Mouse (Mus musculus) lung, embryonic 15.5 days (tissue): ENCODE measurements at regions not wholly inside any gene's neighbourhood (a gene's known extent, or its start where the extent isn't known, plus 50 kb on each side); places are given as distances from the start of the nearest gene placed in this dataset.
"Not testable (repeated sequence)": the region's sequence is repeated elsewhere in the genome, so short reads cannot be mapped to it uniquely, and the experiment has no call there.

ENCODE experiments used
- ATAC-seq: fragments of 200-750 bp; cut with Nextera tagmentation; 2 replicates; pipeline ENCODE4 v1.8.0; 2017; ENCODE audit warnings: moderate number of reproducible peaks, borderline replicate concordance; ENCODE audit not compliant: low FRiP score, low TSS enrichment; ENCODE audit errors: extremely low read depth
- H3K27ac ChIP-seq: fragments of 300-500 bp; sonication (generic); 2 replicates; pipeline ENCODE4 v1.5.1; 2015; ENCODE audit warnings: moderate library complexity, mild to moderate bottlenecking, inconsistent platforms
- H3K27me3 ChIP-seq: fragments of 300-500 bp; sonication (generic); 2 replicates; pipeline ENCODE4 v1.6.1; 2015; ENCODE audit warnings: inconsistent platforms
- H3K36me3 ChIP-seq: fragments of 300-500 bp; sonication (generic); 2 replicates; pipeline ENCODE4 v1.6.1; 2015; ENCODE audit warnings: inconsistent platforms
- H3K4me1 ChIP-seq: fragments of 300-500 bp; sonication (generic); 2 replicates; pipeline ENCODE4 v1.6.1; 2015; ENCODE audit warnings: inconsistent platforms
- H3K4me2 ChIP-seq: fragments of 300-500 bp; sonication (generic); 2 replicates; pipeline ENCODE4 v1.6.1; 2015; ENCODE audit warnings: inconsistent platforms, mild to moderate bottlenecking, moderate library complexity
- H3K4me3 ChIP-seq: fragments of 300-500 bp; sonication (generic); 2 replicates; pipeline ENCODE4 v1.5.1; 2015; ENCODE audit warnings: mild to moderate bottlenecking, inconsistent platforms
- H3K9ac ChIP-seq: fragments of 300-500 bp; sonication (generic); 2 replicates; pipeline ENCODE4 v1.6.1; 2015; ENCODE audit warnings: inconsistent platforms
- H3K9me3 ChIP-seq: fragments of 300-500 bp; sonication (generic); 2 replicates; pipeline ENCODE4 v1.6.1; 2016; ENCODE audit warnings: inconsistent platforms
- WGBS: fragments of 180-500 bp; shearing (Covaris S2); methylation state at CpG from one replicate; pipeline ENCODE4 v1.1.7; 2015; 5-methylcytosine and 5-hydroxymethylcytosine counted together

GRCm38 (mm10) chr12:93812963-93813733, 1878.9 kb upstream of the Flrt2 start:
- no peak overlapping the region for H3K9ac ChIP-seq
- H3K4me3 ChIP-seq, result no peak overlapping the region
- H3K9me3 ChIP-seq, result no peaks in the 10 kb centered on the region
- H3K4me1 ChIP-seq, result no peaks in the 10 kb centered on the region
- no peaks in the 10 kb centered on the region for H3K36me3 ChIP-seq
- H3K27me3 ChIP-seq, result no peaks in the 10 kb centered on the region
- ATAC-seq, result no peak
- H3K4me2 ChIP-seq, result no peak overlapping the region
- no peak overlapping the region for H3K27ac ChIP-seq

GRCm38 (mm10) chr12:93850944-93851520, 1841.0 kb upstream of the Flrt2 start:
- Histone ChIP-seq H3K4me3 (no peak overlapping the region), H3K27ac (no peak overlapping the region), H3K36me3 (no peaks in the 10 kb centered on the region), H3K4me1 (no peaks in the 10 kb centered on the region), H3K27me3 (no peaks in the 10 kb centered on the region), H3K9me3 (no peaks in the 10 kb centered on the region), H3K9ac (no peak overlapping the region), H3K4me2 (no peak overlapping the region)
- WGBS, result 88% methylated on average over 1 of the region's 1 CpGs
- ATAC-seq, result no peak

- no peak for ATAC-seq
- H3K4me3 ChIP-seq, result no peak overlapping the region
- no peaks in the 10 kb centered on the region for H3K27me3 ChIP-seq
- H3K4me1 ChIP-seq, result no peaks in the 10 kb centered on the region
- H3K9me3 ChIP-seq, result no peaks in the 10 kb centered on the region
- no peak overlapping the region for H3K4me2 ChIP-seq
- WGBS, result 73% methylated on average over 1 of the region's 1 CpGs
- no peak overlapping the region for H3K9ac ChIP-seq
- H3K27ac ChIP-seq, result no peak overlapping the region
- no peaks in the 10 kb centered on the region for H3K36me3 ChIP-seq
Measured at GRCm38 (mm10) chr12:93851660-93852059, 1840.4 kb upstream of the Flrt2 start.

- Histone ChIP-seq H3K4me3 (no peak overlapping the region), H3K4me2 (no peak overlapping the region), H3K36me3 (no peaks in the 10 kb centered on the region), H3K4me1 (no peaks in the 10 kb centered on the region), H3K27me3 (no peaks in the 10 kb centered on the region), H3K9me3 (no peaks in the 10 kb centered on the region), H3K27ac (no peak overlapping the region), H3K9ac (no peak overlapping the region)
- WGBS, result 43% methylated on average over 2 of the region's 2 CpGs
- no peak for ATAC-seq
Measured at GRCm38 (mm10) chr12:93885946-93886345, 1806.1 kb upstream of the Flrt2 start.

GRCm38 (mm10) chr12:93890109-93890508, 1801.9 kb upstream of the Flrt2 start:
- H3K27me3 ChIP-seq, result no peaks in the 10 kb centered on the region
- 55% methylated on average over 3 of the region's 3 CpGs for WGBS
- no peaks in the 10 kb centered on the region for H3K36me3 ChIP-seq
- no peak overlapping the region for H3K27ac ChIP-seq
- no peaks in the 10 kb centered on the region for H3K9me3 ChIP-seq
- no peak overlapping the region for H3K4me2 ChIP-seq
- no peak overlapping the region for H3K9ac ChIP-seq
- H3K4me3 ChIP-seq, result no peak overlapping the region
- ATAC-seq, result 0 out of 2 replicates have a peak, but pooled peaks have one; percentile 42
- H3K4me1 ChIP-seq, result no peaks in the 10 kb centered on the region

GRCm38 (mm10) chr12:93928541-93929238, 1763.3 kb upstream of the Flrt2 start:
- H3K4me1 ChIP-seq, H3K4me2 ChIP-seq, H3K9me3 ChIP-seq, H3K27ac ChIP-seq, H3K27me3 ChIP-seq, H3K4me3 ChIP-seq, H3K36me3 ChIP-seq, H3K9ac ChIP-seq: not testable (repeated sequence)
- 67% methylated on average over 1 of the region's 27 CpGs for WGBS
- peak; percentile 70 for ATAC-seq

- H3K4me1 ChIP-seq, H3K9ac ChIP-seq, H3K27ac ChIP-seq, H3K4me2 ChIP-seq, H3K36me3 ChIP-seq, H3K27me3 ChIP-seq, H3K4me3 ChIP-seq, H3K9me3 ChIP-seq: not testable (repeated sequence)
- peak; percentile 35; the same call in 1 of the 2 replicates for ATAC-seq
- 95% methylated on average over 4 of the region's 7 CpGs for WGBS
Measured at GRCm38 (mm10) chr12:93929239-93929563, 1762.8 kb upstream of the Flrt2 start.

GRCm38 (mm10) chr12:93930242-93930641, 1761.8 kb upstream of the Flrt2 start:
- H3K9ac ChIP-seq, H3K27ac ChIP-seq, H3K27me3 ChIP-seq, ATAC-seq, H3K9me3 ChIP-seq, H3K4me1 ChIP-seq, H3K4me3 ChIP-seq, H3K4me2 ChIP-seq, H3K36me3 ChIP-seq: not testable (repeated sequence)
- 91% methylated on average over 11 of the region's 11 CpGs for WGBS

- Histone ChIP-seq H3K27ac (no peak overlapping the region), H3K9ac (no peak overlapping the region), H3K36me3 (no peaks in the 10 kb centered on the region), H3K4me2 (no peak overlapping the region), H3K4me1 (no peaks in the 10 kb centered on the region), H3K9me3 (no peaks in the 10 kb centered on the region), H3K27me3 (no peaks in the 10 kb centered on the region), H3K4me3 (no peak overlapping the region)
- ATAC-seq, result no peak
- WGBS, result 78% methylated on average over 1 of the region's 1 CpGs
Measured at GRCm38 (mm10) chr12:93960869-93961268, 1731.2 kb upstream of the Flrt2 start.

- H3K4me3 ChIP-seq, result no peak overlapping the region
- H3K27me3 ChIP-seq, result no peaks in the 10 kb centered on the region
- H3K4me2 ChIP-seq, result no peak overlapping the region
- 50% methylated on average over 1 of the region's 1 CpGs for WGBS
- no peak overlapping the region for H3K9ac ChIP-seq
- no peaks in the 10 kb centered on the region for H3K4me1 ChIP-seq
- no peaks in the 10 kb centered on the region for H3K9me3 ChIP-seq
- ATAC-seq, result no peak
- no peak overlapping the region for H3K27ac ChIP-seq
- H3K36me3 ChIP-seq, result no peaks in the 10 kb centered on the region
Measured at GRCm38 (mm10) chr12:93981307-93981706, 1710.7 kb upstream of the Flrt2 start.

GRCm38 (mm10) chr12:93991531-93991930, 1700.5 kb upstream of the Flrt2 start:
- no peaks in the 10 kb centered on the region for H3K9me3 ChIP-seq
- ATAC-seq, result no peak
- no peaks in the 10 kb centered on the region for H3K27me3 ChIP-seq
- no peaks in the 10 kb centered on the region for H3K4me1 ChIP-seq
- H3K27ac ChIP-seq, result no peak overlapping the region
- H3K4me2 ChIP-seq, result no peak overlapping the region
- 70% methylated on average over 1 of the region's 1 CpGs for WGBS
- H3K36me3 ChIP-seq, result no peaks in the 10 kb centered on the region
- H3K9ac ChIP-seq, result no peak overlapping the region
- H3K4me3 ChIP-seq, result no peak overlapping the region

GRCm38 (mm10) chr12:93993875-93994274, 1698.2 kb upstream of the Flrt2 start:
- no peaks in the 10 kb centered on the region for H3K4me1 ChIP-seq
- 85% methylated on average over 6 of the region's 6 CpGs for WGBS

More at GRCm38 (mm10) chr12:93993875-93994274, 1698.2 kb upstream of the Flrt2 start:
- no peak overlapping the region for H3K4me3 ChIP-seq
- no peaks in the 10 kb centered on the region for H3K36me3 ChIP-seq
- no peak for ATAC-seq
- H3K9me3 ChIP-seq, result no peaks in the 10 kb centered on the region
- no peaks in the 10 kb centered on the region for H3K27me3 ChIP-seq
- no peak overlapping the region for H3K9ac ChIP-seq
- no peak overlapping the region for H3K27ac ChIP-seq
- H3K4me2 ChIP-seq, result no peak overlapping the region
